Mouse (Mus musculus): ENCODE results near the gene Zfp488. TPM values are rescaled to one million over a fixed set of nuclear protein-coding genes. Genes with fewer than 3 reads are reported as not detected.
A peak's percentile ranks its signal among the peaks of the same experiment; 100 is the strongest.

Gene Zfp488
- total RNA-seq (2014; rRNA removed; ENCODE audit: low replicate concordance): not detected in 2 replicates
- not detected in 2 replicates for polyA plus RNA-seq (2015; fragmentation: Nextera tagmentation; extraction: Ambion mirVana)

DNA sequence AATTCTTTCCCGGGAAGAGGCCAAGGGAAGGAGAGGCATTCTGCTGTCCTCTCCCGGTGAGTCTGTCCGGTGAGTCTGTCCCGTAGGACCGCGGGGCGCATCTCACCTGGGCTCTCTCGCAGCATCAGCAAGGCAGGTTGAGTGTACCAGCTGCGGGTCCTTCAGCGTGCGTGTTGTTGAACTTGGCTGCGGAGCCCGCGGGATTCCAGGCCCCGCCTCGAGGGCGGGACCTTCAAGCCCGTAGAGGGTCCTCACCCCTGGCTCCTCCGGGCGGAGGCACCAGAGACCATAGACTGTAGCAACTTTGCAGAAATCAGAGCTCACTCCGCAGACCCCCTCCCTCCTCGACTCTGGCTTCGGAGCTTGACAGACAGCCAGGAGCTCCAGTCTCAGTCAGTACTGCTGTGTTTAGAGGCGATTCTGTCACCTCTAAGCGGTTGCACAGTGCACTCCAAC lies at the start of gene Zfp488:
Zfp488 (minus strand) TSS at position 161 of the 456 bp plus-strand sequence.
- H3K9ac ChIP-seq (replicated peaks; ENCODE audit: low read depth, low read length): no peak within 1 kb of the TSS
- 2% methylated on average over 25 of the region's 25 CpGs for WGBS
- ATAC-seq (ENCODE audit: insufficient read depth, low read depth): no peak

GRCm38 (mm10) chr14:34026710-34027109 lies 48.1 kb upstream of the Zfp488 start:
- H3K9ac ChIP-seq (replicated peaks; ENCODE audit: low read depth, low read length): no peak overlapping the region
- H3K4me2 ChIP-seq (ENCODE audit: low read depth, low read length): no peak overlapping the region
- DNase-seq (ENCODE audit: low spot score) (peak; percentile 51), ATAC-seq (ENCODE audit: insufficient read depth, low read depth) (peak; percentile 85)
- no peaks in the 10 kb centered on the region for H3K27me3 ChIP-seq (ENCODE audit: control insufficient read depth, insufficient read depth, low read length)
- peaks cover 11% of the 10 kb centered on the region for H3K9me3 ChIP-seq (replicated peaks; ENCODE audit: control insufficient read depth, low read length)
- 5% methylated on average over 2 of the region's 2 CpGs for WGBS
- no peak for TF ChIP-seq CTCF (IDR thresholded peaks at IDR 0.05; ENCODE audit: low read depth)
- no peak for TF ChIP-seq EP300 (IDR thresholded peaks at IDR 0.05; ENCODE audit: low read depth)
- H3K4me1 ChIP-seq (ENCODE audit: control insufficient read depth, insufficient read depth): peaks cover 5% of the 10 kb centered on the region
- no peak overlapping the region for H3K4me3 ChIP-seq (ENCODE audit: low read depth, low read length)
- no peak overlapping the region for H3K27ac ChIP-seq (ENCODE audit: low read depth)
- no peaks in the 10 kb centered on the region for H3K36me3 ChIP-seq (replicated peaks; ENCODE audit: control insufficient read depth, insufficient read depth, low read length)

More for the DNA sequence above, at the start of gene Zfp488:
- H3K36me3 ChIP-seq (replicated peaks; ENCODE audit: control insufficient read depth, insufficient read depth, low read length): no peaks in the 10 kb centered on the region
- no peaks in the 10 kb centered on the region for H3K9me3 ChIP-seq (replicated peaks; ENCODE audit: control insufficient read depth, low read length)
- TF ChIP-seq EP300 (IDR thresholded peaks at IDR 0.05; ENCODE audit: low read depth) (no peak), CTCF (IDR thresholded peaks at IDR 0.05; ENCODE audit: low read depth) (no peak)
- H3K27ac ChIP-seq (ENCODE audit: low read depth): no peak within 1 kb of the TSS
- no peaks in the 10 kb centered on the region for H3K4me1 ChIP-seq (ENCODE audit: control insufficient read depth, insufficient read depth)
- H3K4me3 ChIP-seq (ENCODE audit: low read depth, low read length): peak within 1 kb of the TSS; percentile 28
- peak within 1 kb of the TSS; percentile 55 for H3K4me2 ChIP-seq (ENCODE audit: low read depth, low read length)
- peak; percentile 9 for DNase-seq (ENCODE audit: low spot score)
- H3K27me3 ChIP-seq (ENCODE audit: control insufficient read depth, insufficient read depth, low read length): no peaks in the 10 kb centered on the region

DNA sequence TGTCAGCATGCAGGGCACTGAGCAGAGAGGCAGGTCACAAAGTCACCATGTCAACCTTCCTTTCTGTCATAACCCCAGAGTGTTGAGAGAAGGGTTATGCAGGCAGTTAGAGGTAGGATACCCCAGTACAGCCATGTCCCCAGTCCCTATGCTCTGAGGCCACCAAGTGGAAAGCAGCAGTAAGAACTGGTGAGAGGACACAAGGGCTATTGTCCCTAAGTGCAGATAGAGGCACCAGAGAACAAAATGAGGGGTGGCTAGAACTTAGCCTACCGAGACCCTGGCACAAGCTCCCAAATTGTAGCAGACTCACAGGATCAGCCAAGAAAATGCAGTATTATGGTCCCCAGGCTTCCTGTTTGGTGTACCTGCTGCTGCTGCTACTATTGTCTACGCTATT lies 38.4 kb upstream of the Zfp488 start:
- ATAC-seq (ENCODE audit: insufficient read depth, low read depth): no peak
- H3K4me2 ChIP-seq (ENCODE audit: low read depth, low read length): no peak overlapping the region

GRCm38 (mm10) chr14:34016381-34016780 lies 37.8 kb upstream of the Zfp488 start, which contains the start of gene Gm5460:
Gm5460 (plus strand) TSS chr14:34016758.
- Histone ChIP-seq H3K36me3 (replicated peaks; ENCODE audit: control insufficient read depth, insufficient read depth, low read length) (no peaks in the 10 kb centered on the region), H3K4me1 (ENCODE audit: control insufficient read depth, insufficient read depth) (no peaks in the 10 kb centered on the region), H3K4me2 (ENCODE audit: low read depth, low read length) (no peak within 1 kb of the TSS), H3K27ac (ENCODE audit: low read depth) (no peak within 1 kb of the TSS), H3K27me3 (ENCODE audit: control insufficient read depth, insufficient read depth, low read length) (no peaks in the 10 kb centered on the region), H3K9me3 (replicated peaks; ENCODE audit: control insufficient read depth, low read length) (no peaks in the 10 kb centered on the region), H3K9ac (replicated peaks; ENCODE audit: low read depth, low read length) (no peak within 1 kb of the TSS), H3K4me3 (ENCODE audit: low read depth, low read length) (no peak within 1 kb of the TSS)
- ATAC-seq (ENCODE audit: insufficient read depth, low read depth) (no peak), DNase-seq (ENCODE audit: low spot score) (no peak)
- no peak for TF ChIP-seq CTCF (IDR thresholded peaks at IDR 0.05; ENCODE audit: low read depth)
- WGBS: 95% methylated on average over 4 of the region's 4 CpGs

More for the DNA sequence above, 38.4 kb upstream of the Zfp488 start:
- no peaks in the 10 kb centered on the region for H3K27me3 ChIP-seq (ENCODE audit: control insufficient read depth, insufficient read depth, low read length)
- no peaks in the 10 kb centered on the region for H3K36me3 ChIP-seq (replicated peaks; ENCODE audit: control insufficient read depth, insufficient read depth, low read length)
- H3K9me3 ChIP-seq (replicated peaks; ENCODE audit: control insufficient read depth, low read length): no peaks in the 10 kb centered on the region
- no peak overlapping the region for H3K27ac ChIP-seq (ENCODE audit: low read depth)
- no peak overlapping the region for H3K9ac ChIP-seq (replicated peaks; ENCODE audit: low read depth, low read length)
- H3K4me1 ChIP-seq (ENCODE audit: control insufficient read depth, insufficient read depth): no peaks in the 10 kb centered on the region
- TF ChIP-seq CTCF (IDR thresholded peaks at IDR 0.05; ENCODE audit: low read depth): no peak
- no peak for TF ChIP-seq EP300 (IDR thresholded peaks at IDR 0.05; ENCODE audit: low read depth)
- 81% methylated on average over 2 of the region's 2 CpGs for WGBS
- H3K4me3 ChIP-seq (ENCODE audit: low read depth, low read length): no peak overlapping the region
- DNase-seq (ENCODE audit: low spot score): no peak

GRCm38 (mm10) chr14:34015063-34015462 lies 36.5 kb upstream of the Zfp488 start, which contains the start of gene Gm30083:
Gm30083 (minus strand) TSS chr14:34015182.
- TF ChIP-seq EP300 (IDR thresholded peaks at IDR 0.05; ENCODE audit: low read depth): no peak
- no peak for TF ChIP-seq CTCF (IDR thresholded peaks at IDR 0.05; ENCODE audit: low read depth)
- ATAC-seq (ENCODE audit: insufficient read depth, low read depth): no peak
- no peak for DNase-seq (ENCODE audit: low spot score)
- Histone ChIP-seq H3K27me3 (ENCODE audit: control insufficient read depth, insufficient read depth, low read length) (no peaks in the 10 kb centered on the region), H3K4me1 (ENCODE audit: control insufficient read depth, insufficient read depth) (no peaks in the 10 kb centered on the region), H3K9ac (replicated peaks; ENCODE audit: low read depth, low read length) (no peak within 1 kb of the TSS), H3K4me2 (ENCODE audit: low read depth, low read length) (no peak within 1 kb of the TSS), H3K27ac (ENCODE audit: low read depth) (no peak within 1 kb of the TSS), H3K36me3 (replicated peaks; ENCODE audit: control insufficient read depth, insufficient read depth, low read length) (no peaks in the 10 kb centered on the region), H3K4me3 (ENCODE audit: low read depth, low read length) (no peak within 1 kb of the TSS), H3K9me3 (replicated peaks; ENCODE audit: control insufficient read depth, low read length) (no peaks in the 10 kb centered on the region)
- WGBS: 59% methylated on average over 3 of the region's 3 CpGs

- Histone ChIP-seq H3K9me3 (replicated peaks; ENCODE audit: control insufficient read depth, low read length) (no peaks in the 10 kb centered on the region), H3K36me3 (replicated peaks; ENCODE audit: control insufficient read depth, insufficient read depth, low read length) (no peaks in the 10 kb centered on the region), H3K4me2 (ENCODE audit: low read depth, low read length) (no peak overlapping the region), H3K27ac (ENCODE audit: low read depth) (no peak overlapping the region), H3K9ac (replicated peaks; ENCODE audit: low read depth, low read length) (no peak overlapping the region), H3K27me3 (ENCODE audit: control insufficient read depth, insufficient read depth, low read length) (no peaks in the 10 kb centered on the region), H3K4me1 (ENCODE audit: control insufficient read depth, insufficient read depth) (no peaks in the 10 kb centered on the region), H3K4me3 (ENCODE audit: low read depth, low read length) (no peak overlapping the region)
- 69% methylated on average over 5 of the region's 5 CpGs for WGBS
- DNase-seq (ENCODE audit: low spot score) (no peak), ATAC-seq (ENCODE audit: insufficient read depth, low read depth) (no peak)
- no peak for TF ChIP-seq EP300 (IDR thresholded peaks at IDR 0.05; ENCODE audit: low read depth)
- TF ChIP-seq CTCF (IDR thresholded peaks at IDR 0.05; ENCODE audit: low read depth): no peak
Measured at GRCm38 (mm10) chr14:34002358-34002757, 23.8 kb upstream of the Zfp488 start.

All from heart, postnatal 0 days (tissue).